Mouse (Mus musculus) retina, adult 2 months (tissue): ENCODE measurements around the gene Rbm20.

Source experiments
- DNase-seq: peaks from one replicate; pipeline ENCODE4 v3.0.0-alpha.2; 2012; ENCODE audit warnings: low read depth, low spot score

Gene Rbm20

DNA sequence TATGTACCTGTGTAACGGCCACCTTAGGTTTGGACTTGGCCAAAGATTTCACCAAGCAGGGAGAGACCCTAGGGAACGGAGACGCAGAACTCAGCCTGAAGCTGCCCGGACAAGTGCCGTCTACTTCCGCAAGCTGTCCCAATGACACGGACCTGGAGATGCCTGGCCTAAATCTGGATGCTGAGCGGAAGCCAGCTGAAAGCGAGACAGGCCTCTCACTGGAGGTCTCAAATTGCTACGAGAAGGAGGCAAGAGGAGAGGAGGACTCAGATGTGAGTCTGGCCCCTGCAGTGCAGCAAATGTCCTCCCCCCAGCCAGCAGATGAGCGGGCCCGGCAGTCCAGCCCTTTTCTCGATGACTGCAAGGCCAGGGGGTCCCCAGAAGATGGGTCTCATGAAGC lies 174.2 kb downstream of the Rbm20 start:
- no peak for DNase-seq

DNA sequence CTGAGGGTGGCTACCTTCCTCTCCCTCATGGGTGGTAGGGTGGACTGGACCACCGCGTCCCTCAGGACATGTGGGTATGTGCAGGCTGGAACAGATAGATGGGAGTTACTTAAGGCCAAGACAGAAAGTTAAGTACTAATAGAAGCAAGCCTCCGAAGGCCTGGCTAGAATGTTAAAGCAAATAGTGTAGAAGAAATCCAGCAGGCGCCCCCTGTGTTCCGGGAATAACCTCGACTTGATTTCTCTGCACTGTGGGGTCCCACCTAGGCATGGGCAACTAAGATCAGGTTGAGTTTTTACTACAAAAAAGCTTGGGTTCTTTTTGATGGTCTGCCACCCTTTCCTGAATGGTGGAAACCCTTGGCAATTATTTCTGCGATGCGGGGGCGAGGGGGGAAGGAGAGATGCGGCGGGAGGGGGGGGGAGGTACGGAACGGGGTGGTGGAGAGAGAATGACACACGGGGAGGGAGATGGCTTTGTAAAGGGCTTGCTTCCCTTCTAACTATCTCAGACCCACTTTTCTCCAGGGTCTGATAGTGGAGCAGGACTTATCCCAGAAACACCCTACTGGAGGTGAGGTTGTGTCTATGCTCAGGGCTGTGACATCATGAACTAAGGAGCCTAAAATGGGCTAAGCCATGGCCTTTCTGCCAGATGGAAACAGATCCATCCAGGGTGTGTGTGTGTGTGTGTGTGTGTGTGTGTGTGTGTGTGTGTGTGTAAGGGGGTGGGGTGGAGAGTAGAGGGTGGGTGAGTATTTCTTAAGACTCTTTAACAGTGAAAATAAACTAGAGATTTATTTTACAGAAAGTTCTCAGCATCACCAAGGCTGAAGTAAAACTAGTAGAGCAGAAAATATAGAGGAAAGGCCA lies 175.0 kb downstream of the Rbm20 start:
- DNase-seq: no peak

DNA sequence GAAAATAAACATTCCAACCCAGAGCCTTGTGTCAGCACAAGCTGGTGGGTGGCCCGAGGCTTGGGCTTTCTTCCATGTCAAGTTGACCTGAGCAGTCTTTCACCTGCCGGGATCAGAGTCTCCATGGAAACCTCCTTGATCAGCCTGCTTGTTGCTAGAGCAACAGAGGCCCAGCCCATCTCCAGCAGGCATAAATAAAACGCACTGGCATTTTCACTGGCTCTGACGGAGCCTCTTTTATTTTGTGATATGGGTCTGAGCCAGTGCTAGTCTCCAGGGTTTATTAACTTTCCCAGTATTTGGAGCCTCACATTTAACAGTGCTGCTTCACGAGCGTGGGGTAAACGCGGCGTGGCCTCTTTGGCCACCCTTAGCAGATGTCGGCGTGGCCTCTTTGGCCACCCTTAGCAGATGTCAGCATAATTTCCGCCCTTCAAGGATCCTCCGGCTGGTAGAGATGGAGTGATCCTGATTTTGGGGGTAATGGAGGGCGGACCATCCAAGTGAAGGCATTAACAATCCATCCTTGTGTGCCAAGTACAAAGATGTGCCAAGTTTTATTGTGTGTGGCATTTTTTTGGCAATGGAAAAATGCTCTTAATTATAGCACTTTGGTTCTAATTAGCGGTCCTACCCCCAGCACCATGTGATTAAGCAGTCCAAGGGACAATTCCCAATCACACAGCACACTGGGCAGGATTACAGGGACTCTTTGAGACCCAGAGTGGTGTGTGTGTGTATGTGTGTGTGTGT lies 175.8 kb downstream of the Rbm20 start:
- DNase-seq: peak; percentile 43

DNA sequence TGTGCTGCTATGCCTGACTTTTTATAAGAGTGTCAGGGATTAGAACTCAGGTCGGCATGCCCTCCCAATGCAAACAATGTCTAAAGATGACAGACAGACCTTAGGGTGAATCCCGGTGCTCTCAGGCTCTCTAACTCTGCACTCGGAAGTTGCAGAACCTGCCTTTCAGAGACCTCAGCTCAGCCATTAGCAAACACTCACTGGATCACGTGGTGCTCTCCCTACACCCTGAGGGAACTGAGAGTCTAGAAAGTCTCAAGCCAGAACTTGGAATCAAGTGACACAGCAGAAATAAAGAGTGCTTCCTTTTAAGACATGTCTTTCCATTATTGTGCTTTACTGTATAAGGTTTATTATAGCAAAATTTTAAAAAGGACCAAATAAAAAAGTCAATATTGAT lies 177.9 kb downstream of the Rbm20 start:
- no peak for DNase-seq

DNA sequence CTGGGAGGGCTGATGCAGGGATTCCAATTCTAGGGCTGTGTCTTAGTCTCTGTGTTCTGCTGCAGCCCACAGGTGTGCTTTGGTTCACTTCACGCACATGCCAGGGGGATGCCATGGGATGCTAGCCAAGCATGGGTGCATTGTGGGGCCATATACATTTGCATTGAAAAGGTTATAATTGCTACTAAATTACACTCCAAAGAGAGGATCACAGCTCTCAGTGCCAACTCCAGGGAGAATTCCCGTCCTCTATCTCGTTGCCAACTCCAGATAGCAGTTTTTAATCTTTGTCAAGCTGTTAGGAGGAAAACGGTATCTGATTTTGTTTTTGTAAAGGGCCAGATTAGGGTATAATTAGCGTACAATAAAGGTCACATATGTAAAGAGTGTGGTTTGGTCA lies 178.7 kb downstream of the Rbm20 start:
- DNase-seq: no peak

DNA sequence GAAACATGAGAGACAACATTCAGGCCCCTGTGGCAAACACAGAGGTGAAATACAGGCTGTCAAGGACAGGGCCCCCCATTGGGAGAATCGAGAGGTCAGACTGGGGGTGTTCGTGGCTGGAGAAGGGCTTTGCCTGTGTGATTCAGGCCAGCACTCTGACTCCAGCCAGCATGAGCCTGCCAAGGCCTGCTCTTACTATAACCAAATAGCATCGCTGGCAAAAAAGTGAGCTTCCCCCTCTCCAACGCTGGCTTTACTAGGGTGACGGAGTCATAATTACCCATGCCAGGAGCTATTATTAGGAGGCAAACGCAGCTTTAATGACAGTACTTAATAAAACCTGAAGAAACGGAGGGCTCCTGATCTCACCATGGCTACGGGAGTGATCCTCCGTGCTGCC lies 179.7 kb downstream of the Rbm20 start:
- DNase-seq: no peak

DNA sequence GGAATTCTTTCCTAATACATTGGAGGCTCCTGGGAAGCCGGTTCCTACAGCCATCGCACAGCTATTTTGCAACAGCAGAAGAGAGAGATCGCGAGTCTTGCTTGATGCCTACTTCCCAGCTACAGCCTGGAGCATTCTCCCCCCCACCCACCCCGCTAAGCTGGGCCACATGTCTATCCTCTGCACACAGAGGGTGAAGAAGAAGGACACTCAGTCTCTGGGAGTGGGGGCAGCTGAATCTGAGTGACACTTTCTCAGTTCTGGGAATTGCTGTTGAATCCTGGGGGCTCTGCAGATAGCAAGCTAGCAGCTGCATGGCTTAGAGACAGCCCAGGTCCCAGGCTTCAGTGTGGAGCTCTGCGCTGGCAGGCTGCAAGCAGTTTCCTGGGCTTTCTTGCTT lies 180.9 kb downstream of the Rbm20 start:
- no peak for DNase-seq

DNA sequence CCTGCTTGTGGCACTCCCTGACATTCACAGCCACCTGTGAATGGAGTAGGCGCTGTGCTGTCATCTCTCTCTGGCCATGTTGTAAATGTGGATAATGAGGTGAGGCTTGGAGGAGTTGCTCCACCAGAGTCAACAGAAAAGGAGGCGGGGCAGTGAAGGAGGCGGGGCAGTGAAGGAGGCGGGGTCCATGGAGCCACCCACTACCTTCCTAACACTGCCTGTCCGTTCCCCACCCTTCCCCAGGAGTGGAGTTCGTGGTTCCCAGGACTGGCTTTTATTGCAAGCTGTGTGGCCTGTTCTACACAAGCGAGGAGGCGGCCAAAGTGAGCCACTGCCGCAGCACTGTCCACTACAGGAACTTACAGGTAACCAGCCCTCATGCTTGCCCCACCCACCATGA lies 182.0 kb downstream of the Rbm20 start:
- DNase-seq: no peak

DNA sequence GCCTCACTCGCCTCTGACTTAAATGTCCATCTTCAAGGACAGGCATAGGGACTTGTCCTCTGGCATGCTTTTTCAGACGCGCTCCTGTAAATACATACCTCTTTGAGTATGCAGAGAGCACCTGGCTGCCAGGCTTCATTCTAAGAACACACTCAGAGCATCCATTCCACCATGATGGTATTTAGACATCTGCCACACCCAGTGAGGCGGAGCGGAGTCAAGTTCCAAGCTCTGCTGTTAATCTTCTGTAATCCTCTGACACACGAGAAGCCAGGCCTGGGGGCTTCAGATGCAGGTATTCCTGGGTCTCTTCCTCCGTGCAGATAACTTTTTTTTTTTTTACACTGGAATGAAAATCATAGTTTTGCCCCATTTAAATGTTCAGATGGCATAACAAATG lies 182.5 kb downstream of the Rbm20 start:
- no peak for DNase-seq

DNA sequence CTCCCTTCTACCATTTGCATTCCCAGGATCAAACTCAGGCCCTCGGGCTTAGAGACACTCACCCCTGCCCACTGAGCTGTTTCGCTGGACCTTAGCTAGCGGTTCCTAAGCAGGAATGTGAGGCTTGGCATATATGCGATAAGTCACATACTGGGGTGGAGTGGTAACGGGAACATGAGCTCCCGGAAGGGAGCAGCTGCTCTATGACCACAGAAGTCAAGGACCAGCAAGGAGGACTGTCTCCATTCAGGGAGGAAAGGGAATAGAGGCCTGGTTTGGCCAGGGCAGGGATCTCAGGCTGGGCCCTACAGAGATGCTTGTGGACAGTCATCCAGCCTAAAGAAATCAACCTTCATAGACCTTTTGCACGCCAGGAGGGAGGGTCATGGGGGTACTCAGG lies 184.2 kb downstream of the Rbm20 start:
- DNase-seq: no peak

DNA sequence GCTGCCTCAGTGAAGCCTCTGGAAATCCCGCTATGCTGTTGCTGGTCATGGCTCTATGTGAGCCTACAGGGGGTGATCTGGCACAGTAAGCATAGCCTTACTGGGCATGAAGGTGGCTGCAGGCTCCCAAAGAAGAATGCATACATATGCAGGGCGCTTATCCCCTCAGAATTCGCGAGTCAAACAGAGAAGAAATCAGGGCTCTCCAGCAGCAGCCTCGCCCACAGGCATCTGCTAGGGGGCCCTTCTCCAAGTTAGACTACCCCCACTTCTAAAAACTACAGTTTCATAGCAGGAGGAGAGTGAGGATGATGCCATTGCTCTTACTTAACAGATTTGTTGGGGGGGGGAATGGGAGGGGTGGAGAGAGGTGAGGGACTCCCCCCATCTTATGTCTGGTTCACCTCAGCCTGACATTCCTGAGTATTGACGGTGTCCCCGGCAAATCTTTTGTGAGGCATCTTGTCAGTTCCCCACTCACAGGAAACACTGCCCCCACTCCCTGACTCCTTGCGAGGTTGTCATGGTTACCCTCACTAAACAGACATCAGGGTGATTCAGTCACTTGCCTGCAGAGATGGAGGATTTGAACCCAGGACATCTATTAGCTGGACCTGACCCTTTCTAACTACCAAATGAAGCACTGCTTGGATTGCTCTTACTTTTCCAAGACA lies 185.6 kb downstream of the Rbm20 start:
- no peak for DNase-seq

DNA sequence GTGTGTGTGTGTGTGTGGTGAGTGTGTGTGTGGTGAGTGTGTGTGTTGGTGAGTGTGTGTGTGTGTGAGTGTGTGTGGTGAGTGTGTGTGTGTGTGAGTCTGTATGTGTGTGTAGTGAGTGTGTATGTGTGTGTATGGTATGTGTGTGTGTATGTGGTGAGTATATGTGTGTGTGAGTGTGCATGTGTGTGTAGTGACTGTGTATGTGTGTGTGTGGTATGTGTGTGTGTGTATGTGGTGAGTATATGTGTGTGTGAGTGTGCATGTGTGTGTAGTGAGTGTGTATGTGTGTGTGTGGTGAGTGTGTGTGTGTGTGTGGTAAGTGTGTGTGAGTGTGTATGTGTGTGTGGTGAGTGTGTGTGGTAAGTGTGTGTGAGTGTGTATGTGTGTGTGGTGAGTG lies 190.1 kb downstream of the Rbm20 start:
- no peak for DNase-seq

DNA sequence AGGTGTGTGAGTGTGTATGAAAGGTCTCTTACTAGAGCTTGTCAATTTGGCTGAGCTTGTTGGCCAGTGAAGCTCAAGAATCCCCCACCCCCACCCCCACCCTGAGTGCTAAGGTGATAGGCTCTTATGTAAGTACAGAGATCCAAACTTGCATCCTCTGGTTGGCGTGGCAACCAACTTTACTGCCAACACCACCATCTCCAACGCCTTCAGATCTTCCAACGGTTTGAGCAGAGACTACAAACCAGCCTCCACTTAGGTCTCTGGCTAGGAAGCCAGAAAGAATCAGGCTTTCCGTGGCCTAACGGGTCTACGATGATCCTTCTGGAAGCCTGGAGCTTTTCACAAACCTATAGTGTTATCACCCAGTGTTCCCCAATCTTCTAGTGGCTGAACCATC lies 191.0 kb downstream of the Rbm20 start:
- DNase-seq: no peak

DNA sequence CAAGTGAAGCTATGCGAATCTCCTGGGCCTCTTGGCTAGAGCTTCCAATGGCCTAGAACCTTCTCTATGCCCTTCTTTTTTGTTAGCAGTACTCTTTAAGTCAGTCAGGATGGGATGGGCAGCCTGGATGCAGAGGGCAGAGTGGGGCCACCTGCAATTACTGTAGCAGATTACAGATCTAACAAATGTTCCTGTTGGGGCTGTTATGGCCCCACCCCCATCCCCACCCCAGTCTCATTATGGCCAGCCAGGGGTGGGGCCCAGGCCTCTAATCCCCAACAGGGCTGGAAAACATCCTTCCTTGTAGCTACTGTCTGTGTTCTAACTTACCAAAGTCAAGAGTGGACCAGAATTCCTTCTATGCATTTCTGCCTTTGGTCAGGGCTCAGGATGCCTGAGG lies 191.7 kb downstream of the Rbm20 start:
- no peak for DNase-seq

DNA sequence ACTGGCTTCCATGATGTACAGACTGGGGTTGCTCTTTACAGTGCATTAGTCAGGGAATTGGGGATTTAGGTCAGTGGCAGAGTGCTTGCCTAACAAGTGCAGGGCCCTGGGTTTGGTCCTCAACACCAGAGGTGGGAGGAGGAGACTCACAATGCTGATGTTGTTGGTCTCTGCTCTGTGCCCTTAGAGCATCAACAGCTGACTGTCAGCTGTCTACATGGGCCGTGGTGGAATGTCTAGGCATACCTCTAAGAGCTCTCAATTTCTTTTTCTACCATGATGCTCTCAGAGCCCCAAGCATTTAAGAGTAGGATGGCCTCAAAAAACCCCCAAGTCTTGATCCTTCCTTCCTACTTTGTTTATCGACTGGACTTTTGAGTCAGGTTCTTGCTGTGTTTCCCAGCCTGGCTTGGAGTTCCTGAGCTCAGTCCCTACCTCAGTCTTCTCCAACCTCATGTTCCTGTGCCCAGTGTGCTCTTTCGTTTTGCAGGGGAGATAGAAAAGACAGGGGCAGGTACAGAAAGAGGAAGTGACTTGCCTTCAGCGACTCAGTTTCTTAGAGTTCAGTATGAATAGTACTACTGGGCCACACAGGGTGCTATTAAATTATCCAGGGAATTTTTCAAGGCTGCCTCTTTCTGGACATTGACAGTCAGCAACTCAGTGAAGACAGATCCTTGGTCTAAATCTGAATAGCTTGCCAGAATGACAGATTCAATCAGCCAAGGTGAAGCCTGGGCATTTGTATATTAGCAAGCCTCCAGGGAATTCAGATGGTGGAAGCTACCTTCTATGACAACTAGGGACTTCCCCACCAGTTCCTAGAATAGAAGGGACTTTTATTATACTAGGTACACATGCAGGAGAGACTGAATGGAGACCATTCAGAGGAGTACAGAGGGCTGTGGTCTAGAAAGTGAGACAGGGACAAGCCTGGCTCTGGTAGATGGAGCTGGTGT lies 192.6 kb downstream of the Rbm20 start:
- no peak for DNase-seq

DNA sequence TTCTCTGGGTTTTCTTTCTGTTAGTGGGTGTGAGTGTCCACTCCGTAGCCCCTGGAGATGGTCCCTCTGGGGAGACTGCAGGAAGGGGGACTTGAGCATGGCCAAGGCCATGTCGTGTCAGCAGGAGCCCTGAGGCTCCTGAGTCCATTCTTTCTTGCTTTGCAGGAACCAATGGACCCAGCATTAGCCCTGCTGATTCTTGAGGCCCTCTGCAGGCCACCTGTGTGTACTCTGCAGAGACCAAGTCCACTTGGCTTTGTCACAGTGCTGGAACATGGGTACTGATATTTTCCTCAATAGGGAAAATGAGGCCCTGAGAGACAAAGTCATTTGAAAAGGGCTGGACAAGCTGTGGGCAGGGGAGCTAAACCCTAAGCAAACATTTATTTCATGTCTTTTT lies 193.5 kb downstream of the Rbm20 start:
- no peak for DNase-seq

DNA sequence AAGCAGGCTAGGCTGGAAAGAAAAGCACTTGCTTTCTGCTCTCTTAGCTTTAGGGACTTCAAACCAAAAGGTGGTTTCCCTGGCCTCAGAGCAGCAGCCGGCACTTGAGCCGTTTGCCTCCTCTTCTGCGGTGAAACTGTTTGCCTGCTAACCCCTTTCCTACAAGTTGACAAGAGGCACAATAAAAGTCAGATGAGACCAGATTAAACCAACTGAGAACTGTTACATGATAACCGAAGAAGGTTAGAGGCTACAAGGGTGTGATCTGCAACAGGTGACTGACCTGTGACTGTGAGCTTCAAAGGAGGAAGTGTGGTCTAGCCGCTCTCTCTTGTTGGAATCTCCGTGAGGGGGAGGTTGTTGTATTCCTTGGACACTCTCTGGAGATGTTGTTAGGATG lies 194.4 kb downstream of the Rbm20 start:
- DNase-seq: no peak

DNA sequence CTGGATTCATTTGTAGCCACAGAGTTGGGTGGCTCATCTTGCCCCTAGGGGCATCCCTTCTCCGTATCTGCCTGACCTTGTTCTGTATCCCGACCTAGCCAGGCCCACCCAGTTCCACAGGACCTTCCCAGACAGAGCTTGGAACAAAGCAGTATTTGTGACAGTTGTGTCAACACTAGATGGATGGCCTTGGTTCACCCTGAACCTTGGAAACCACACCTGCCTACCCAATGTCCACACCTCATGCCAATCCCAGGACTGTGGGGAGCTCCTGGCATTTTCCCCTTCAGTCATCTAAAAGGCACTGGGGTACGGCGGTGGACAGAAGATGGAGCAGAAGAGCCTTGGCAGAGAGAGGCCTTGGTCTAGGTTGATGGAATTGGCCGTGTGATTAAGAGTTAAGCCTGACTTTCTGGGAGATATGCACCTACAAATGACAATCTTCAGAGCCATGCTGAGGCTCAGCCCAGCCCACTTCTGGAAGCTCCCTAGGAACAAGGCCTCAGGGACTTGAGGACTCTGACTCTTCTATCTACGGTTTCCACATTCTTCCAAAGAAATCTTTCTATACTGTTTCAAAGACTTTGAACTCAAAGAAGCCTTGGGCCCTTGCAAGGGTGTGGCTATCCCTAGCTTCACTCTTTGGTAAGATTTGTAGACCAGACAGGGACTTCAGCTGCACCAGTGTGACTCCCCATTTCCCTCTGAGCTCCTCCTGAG lies 196.0 kb downstream of the Rbm20 start:
- no peak for DNase-seq

DNA sequence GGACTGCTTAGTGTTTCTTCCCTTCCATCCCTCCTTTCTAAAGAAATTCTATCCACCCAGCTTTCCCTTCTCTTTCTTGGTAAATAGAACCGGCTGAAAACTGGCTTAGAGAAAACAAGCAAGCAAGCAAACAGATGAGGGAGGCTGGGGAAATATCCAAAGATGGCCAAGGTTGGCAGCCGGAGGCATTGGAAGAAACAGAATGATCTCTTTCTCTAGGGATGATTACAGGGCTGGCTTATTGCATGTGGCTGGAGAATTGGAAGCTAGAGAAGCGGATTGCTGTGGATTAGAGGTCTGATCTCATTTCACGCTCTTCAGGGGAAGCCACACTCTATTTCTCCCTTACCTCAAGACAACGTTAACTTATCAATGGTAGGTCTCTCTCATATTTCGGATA lies 198.1 kb downstream of the Rbm20 start:
- DNase-seq: peak; percentile 36

DNA sequence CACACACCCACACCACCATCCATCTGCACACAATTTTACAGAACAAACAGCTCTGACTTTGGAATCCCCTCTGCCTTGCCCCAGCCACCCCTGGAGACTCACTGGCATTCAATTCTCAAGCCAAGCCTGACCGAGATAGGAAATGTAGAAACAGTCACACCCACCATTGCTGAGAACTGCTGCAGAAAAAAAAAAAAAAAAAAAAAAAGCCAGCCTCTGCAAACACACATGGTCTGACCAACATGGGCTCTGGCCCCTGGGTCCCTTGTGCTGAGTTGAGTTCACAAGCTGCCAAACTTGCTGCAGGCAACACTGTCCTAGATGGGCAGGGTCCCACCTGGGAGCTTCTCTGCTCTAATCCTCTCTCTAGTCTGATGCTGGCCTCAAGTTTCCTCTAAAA lies 200.7 kb downstream of the Rbm20 start:
- no peak for DNase-seq

DNA sequence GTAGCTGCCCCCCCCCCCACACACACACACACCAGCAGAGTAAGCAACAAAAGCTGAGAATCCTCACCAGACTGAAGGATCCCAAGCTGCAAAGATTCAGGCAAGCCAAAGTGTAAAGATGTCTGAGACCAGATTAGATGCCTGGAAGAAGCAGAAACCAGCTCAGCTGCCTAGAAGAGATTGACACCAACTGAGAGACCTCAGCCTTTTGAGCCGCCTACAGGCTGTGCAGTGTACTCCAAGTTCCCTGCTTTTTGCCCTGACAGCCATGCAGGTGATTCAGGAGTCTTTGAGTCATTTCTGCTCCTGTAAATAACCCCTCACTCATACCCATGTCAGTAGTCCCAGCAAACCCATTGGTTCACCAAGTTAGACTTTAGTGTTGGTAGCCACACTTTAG lies 203.4 kb downstream of the Rbm20 start:
- DNase-seq: no peak
